Mouse (Mus musculus): ENCODE measurements around the gene Gm3625.

GRCm38 (mm10) chr12:4557436-4557835, 35.3 kb downstream of the Gm3625 start:
- TF ChIP-seq EP300 (IDR thresholded peaks at IDR 0.05; ENCODE audit: insufficient read depth, low read depth, low read length) (no peak), CTCF (IDR thresholded peaks at IDR 0.05; ENCODE audit: low read depth, low read length) (no peak)
